Mouse (Mus musculus): ENCODE results near the gene Bcar3.
A peak's percentile ranks its signal among the peaks of the same experiment; 100 is the strongest.

The Bcar3 gene

DNA sequence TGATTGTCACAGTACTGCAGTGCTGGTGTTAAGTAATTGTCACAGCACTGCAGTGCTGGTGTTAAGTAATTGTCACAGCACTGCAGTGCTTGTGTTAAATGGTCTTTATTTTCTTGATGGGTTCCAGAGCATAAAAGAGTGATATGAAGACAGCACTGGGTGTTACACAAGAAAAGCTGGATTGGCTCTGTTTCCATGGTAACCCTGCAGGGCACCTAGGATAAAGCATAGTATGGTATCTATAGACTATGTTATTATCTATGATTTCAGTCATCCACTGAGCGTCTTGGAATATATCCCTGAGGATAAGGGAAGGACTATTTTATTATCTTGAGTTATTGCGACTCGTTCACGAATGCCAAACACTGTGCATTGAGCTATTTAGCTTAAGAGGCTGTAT, 162.9 kb downstream of the Bcar3 start:
- DNase-seq (ENCODE audit: low read depth, low spot score): no peak

DNA sequence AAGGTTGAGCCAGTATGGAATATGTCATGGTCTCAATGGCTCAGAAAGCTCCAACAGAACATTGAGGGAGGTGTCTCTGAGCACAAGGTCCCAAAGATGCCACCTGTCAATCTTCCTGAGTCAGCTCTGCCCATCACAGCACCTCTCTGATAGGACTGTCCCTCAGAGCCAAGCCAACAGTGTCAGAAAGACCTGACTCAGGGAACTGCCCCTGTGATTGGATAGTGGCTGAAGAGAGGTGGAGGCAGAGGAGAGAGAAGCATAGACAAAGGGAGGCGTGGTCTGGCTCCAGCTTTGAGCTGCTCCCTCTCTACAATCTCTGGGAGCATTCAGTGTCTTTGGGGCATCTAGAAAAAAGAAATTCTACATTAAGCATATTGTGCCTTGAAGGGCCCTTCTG, 163.8 kb downstream of the Bcar3 start:
- peak; percentile 59 for DNase-seq (ENCODE audit: low read depth, low spot score)

- DNase-seq (ENCODE audit: low read depth, low spot score): no peak
These were observed 164.8 kb downstream of the Bcar3 start for GRCm38 (mm10) chr3:122458743-122459142.

- DNase-seq (ENCODE audit: low read depth, low spot score): no peak
These were observed 167.0 kb downstream of the Bcar3 start for GRCm38 (mm10) chr3:122460848-122461511.

DNA sequence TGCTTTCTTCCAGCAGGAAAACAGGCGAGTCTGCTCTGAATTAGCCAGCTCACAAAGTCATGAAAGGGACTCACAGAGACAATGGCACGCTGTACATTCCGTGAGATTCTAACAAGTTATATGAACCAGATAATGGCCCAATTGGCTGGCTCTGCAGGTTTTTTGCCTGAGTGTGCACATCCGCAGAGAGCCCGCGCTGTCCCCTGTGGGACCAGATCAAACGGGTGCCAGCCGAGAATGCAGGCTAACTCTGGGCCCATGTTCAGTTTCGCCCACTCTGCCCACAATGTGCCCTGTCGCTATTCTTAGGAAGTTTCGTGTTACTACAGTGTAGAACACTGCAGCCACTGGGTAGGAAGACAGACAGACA, 167.6 kb downstream of the Bcar3 start:
- no peak for DNase-seq (ENCODE audit: low read depth, low spot score)

GRCm38 (mm10) chr3:122461932-122462871, 168.3 kb downstream of the Bcar3 start:
- DNase-seq (ENCODE audit: low read depth, low spot score): no peak

- DNase-seq (ENCODE audit: low read depth, low spot score): no peak
These were observed 169.2 kb downstream of the Bcar3 start for GRCm38 (mm10) chr3:122463166-122463565.

- peak; percentile 78 for DNase-seq (ENCODE audit: low read depth, low spot score)
These were observed 172.3 kb downstream of the Bcar3 start for GRCm38 (mm10) chr3:122466100-122466730.

GRCm38 (mm10) chr3:122467977-122468376, 174.0 kb downstream of the Bcar3 start:
- DNase-seq (ENCODE audit: low read depth, low spot score): peak; percentile 79

GRCm38 (mm10) chr3:122470326-122471016, 176.5 kb downstream of the Bcar3 start:
- no peak for DNase-seq (ENCODE audit: low read depth, low spot score)

DNA sequence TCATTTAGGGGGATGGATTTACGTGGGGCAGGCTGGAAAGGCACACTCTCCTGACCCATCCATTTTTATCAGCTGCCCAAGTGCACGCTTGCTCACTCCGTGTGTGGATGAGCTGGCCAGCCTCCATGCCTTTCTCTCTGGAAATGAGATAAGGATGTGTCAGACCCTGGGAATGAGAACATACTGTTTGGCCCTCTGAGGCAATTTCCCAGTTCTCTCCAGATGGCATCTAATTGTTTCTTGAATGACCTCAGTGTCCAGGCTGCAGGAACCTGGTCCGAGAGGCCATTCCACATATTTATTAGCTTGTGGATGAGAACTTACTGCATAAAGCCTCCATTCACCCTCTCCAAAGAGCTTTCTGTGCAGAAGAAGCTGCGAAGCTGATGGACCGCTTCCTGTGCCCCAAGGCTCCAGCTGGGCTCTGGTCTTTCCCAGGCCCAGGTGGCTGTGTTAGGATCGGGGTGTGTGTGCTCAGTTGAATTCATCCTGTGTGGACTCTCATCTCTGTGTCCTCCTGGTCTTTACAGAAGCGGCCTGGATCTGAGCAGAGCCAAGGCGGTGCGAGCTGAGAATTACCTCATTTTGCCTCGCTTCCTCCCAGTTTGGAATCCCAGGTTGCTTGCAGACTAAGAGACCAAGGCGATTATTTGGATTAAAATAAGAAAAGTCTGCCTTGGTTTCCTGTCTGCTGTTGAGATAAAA, 177.2 kb downstream of the Bcar3 start:
- DNase-seq (ENCODE audit: low read depth, low spot score): peak; percentile 75

DNA sequence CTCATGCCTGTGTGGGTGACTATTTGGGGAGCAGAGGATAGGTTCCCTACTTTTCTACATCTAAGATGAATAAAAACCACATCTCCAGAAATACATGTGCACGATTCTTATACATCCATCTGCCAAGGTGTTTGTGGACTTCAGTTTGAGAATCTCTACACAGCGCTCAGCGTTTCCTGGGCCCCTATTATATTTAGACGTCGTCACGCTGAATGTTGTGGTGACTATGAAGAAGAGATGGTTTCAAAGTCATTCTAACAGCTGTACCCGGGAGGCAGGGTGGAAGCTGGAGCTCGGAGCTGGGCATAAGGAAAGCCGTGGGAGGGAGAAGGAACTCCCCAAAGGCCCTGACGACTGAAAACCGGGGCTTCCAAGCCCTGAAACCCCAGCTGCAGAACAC, 178.5 kb downstream of the Bcar3 start:
- DNase-seq (ENCODE audit: low read depth, low spot score): no peak

- no peak for DNase-seq (ENCODE audit: low read depth, low spot score)
These were observed 179.6 kb downstream of the Bcar3 start for GRCm38 (mm10) chr3:122473523-122474034.

- DNase-seq (ENCODE audit: low read depth, low spot score): peak; percentile 73
These were observed 180.1 kb downstream of the Bcar3 start for GRCm38 (mm10) chr3:122474067-122474466.

GRCm38 (mm10) chr3:122474796-122475195, 180.9 kb downstream of the Bcar3 start:
- DNase-seq (ENCODE audit: low read depth, low spot score): peak; percentile 65

- DNase-seq (ENCODE audit: low read depth, low spot score): peak; percentile 59
These were observed 181.8 kb downstream of the Bcar3 start for GRCm38 (mm10) chr3:122475735-122476134.

DNA sequence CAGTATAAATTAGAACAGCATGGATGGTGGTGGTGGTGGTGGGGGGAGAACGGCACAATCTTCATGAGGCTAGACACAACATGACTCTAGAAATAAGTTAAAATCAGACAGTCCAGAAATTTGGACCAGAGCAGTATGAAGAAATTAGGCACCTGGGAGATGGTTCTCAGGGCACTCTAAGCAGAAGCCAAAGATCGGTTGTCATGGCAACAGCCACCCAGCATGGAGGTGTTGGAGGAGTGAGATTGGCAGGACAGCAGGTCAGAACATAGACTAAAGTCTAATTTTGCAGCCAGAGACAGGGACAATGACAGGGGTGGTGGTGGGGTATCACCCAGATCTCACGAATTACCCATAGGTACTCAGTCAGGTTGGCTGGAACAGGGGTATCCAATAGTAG, 182.7 kb downstream of the Bcar3 start:
- DNase-seq (ENCODE audit: low read depth, low spot score): peak; percentile 48

GRCm38 (mm10) chr3:122477541-122477940, 183.6 kb downstream of the Bcar3 start:
- no peak for DNase-seq (ENCODE audit: low read depth, low spot score)

DNA sequence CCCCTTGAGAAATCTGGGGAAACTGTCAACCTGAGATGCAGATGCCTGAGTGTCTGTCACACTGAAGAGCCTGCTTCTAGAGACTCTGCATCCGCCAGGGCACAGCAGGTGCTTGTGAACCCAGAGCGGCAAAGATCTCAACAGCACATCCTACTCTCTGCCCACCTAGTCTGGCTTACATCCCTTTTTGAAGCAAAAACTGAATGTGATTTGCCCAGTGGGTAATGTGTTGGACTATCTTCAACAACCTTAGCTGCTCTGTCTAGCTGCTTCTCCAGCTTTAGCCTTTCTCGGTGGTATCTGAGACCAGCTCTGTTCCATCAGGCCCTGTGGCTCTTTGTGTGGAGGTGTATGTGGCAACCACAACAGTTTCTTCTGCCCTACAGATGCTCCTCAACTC, 184.8 kb downstream of the Bcar3 start:
- DNase-seq (ENCODE audit: low read depth, low spot score): no peak

DNA sequence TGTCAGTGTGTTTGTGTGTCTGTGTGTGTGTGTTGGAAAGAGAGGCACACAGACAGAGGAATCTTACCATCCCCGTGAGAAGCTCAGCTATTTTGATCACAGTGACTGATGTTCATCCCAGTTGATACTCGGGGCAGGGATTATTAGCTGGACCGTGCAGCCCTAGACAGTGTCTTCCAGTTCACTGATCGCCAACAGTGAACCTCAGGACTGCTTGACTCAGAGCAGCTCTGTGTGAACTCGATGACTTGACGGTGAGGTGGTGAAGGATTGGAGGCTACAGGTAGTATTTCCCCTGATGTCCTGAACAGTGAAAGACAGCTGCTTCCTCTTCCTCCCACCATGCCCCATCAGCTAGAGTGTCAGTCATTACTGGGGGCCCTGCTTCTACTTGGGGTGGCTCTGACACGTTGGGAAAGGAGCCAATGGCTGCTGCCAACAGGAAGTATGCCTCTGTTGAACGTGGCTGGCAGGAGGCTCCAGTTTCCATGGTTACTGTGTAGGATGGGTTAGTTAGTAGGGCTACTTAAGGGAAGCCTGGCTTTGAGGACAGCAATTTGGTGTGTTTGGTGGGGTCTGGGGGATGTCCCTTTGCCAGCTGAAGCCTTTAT, 186.2 kb downstream of the Bcar3 start:
- DNase-seq (ENCODE audit: low read depth, low spot score): no peak

GRCm38 (mm10) chr3:122480986-122481385, 187.1 kb downstream of the Bcar3 start:
- peak; percentile 72 for DNase-seq (ENCODE audit: low read depth, low spot score)

Measured in ZHBTc4 (cell line).